Mouse (Mus musculus): ENCODE measurements around the gene Galm. TPM values are rescaled to one million over a fixed set of nuclear protein-coding genes. Genes with fewer than 3 reads are reported as not detected.

Gene Galm
- polyA plus RNA-seq, 1 experiment: 3.7 TPM

DNA sequence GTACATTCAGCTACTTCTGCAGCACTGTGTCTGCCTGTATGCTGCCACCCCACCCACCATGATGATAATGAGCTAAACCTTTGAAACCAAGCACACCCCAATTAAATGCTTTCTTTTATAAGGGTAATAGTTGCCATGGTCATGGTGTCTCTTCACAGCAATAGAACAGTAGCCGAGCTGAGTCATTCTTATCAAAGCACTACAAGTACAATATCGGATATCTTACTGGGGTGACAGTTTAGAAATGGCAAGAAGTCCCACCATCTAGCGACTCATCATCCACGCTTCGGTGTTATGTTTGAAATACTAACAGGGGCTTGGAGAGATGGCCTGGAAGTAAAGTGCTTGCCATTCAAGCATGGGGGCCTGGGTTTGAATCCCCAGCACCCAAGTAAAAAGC lies 106.6 kb downstream of the Galm start:
- Histone ChIP-seq H3K36me3 (ENCODE audit: control insufficient read depth, insufficient read depth) (peaks cover 17% of the 10 kb centered on the region), H3K27me3 (ENCODE audit: control insufficient read depth, insufficient read depth, insufficient read length) (no peaks in the 10 kb centered on the region), H3K4me3 (ENCODE audit: insufficient read depth, poor library complexity, severe bottlenecking) (no peak overlapping the region), H3ac (ENCODE audit: control insufficient read depth, insufficient read length, low read depth) (no peak overlapping the region), H3K79me2 (ENCODE audit: control insufficient read depth, insufficient read depth) (no peaks in the 10 kb centered on the region), H3K79me3 (ENCODE audit: low read depth) (no peaks in the 10 kb centered on the region)
- no peak for TF ChIP-seq FOSL1 (IDR thresholded peaks at IDR 0.05; ENCODE audit: insufficient read depth, low read length, poor library complexity, severe bottlenecking)
- TF ChIP-seq MAX (IDR thresholded peaks at IDR 0.05): no peak
- TF ChIP-seq CTCF (IDR thresholded peaks at IDR 0.05; ENCODE audit: control insufficient read depth, insufficient read depth, insufficient read length): no peak
- TF ChIP-seq CEBPB (IDR thresholded peaks at IDR 0.05; ENCODE audit: low read depth): no peak
- no peak for TF ChIP-seq USF1 (IDR thresholded peaks at IDR 0.05; ENCODE audit: low read depth)
- TF ChIP-seq MYOG (IDR thresholded peaks at IDR 0.05; ENCODE audit: control insufficient read depth, extremely low read depth, insufficient read length): no peak
- TF ChIP-seq MYOD1 (IDR thresholded peaks at IDR 0.05; ENCODE audit: control insufficient read depth, insufficient read length, low read depth): no peak

DNA sequence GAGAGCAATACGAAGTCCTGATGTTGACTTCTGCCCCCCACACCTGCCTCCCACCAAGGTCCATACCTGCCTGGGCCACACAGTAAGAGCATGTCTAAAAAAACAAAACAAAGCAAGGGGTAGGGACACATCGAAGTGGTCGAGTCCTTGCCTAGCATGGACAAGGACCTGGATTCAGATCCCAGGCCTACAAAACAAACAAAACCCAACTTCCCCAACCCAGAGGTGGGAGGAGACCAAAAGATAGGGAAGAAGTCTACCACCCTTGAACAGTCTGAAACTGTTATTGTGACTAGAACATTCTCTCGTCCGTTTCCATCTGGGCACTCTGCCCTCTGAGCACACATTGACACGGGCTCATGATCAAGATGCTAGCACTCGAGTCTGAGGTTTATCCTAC lies 107.1 kb downstream of the Galm start:
- Histone ChIP-seq H3K79me2 (ENCODE audit: control insufficient read depth, insufficient read depth) (no peaks in the 10 kb centered on the region), H3K27me3 (ENCODE audit: control insufficient read depth, insufficient read depth, insufficient read length) (no peaks in the 10 kb centered on the region), H3K4me3 (ENCODE audit: insufficient read depth, poor library complexity, severe bottlenecking) (no peak overlapping the region), H3ac (ENCODE audit: control insufficient read depth, insufficient read length, low read depth) (no peak overlapping the region), H3K36me3 (ENCODE audit: control insufficient read depth, insufficient read depth) (peaks cover 20% of the 10 kb centered on the region), H3K79me3 (ENCODE audit: low read depth) (no peaks in the 10 kb centered on the region)
- no peak for TF ChIP-seq USF1 (IDR thresholded peaks at IDR 0.05; ENCODE audit: low read depth)
- TF ChIP-seq FOSL1 (IDR thresholded peaks at IDR 0.05; ENCODE audit: insufficient read depth, low read length, poor library complexity, severe bottlenecking): no peak
- no peak for TF ChIP-seq MAX (IDR thresholded peaks at IDR 0.05)
- TF ChIP-seq MYOG (IDR thresholded peaks at IDR 0.05; ENCODE audit: control insufficient read depth, extremely low read depth, insufficient read length): no peak
- TF ChIP-seq CEBPB (IDR thresholded peaks at IDR 0.05; ENCODE audit: low read depth): no peak
- no peak for TF ChIP-seq MYOD1 (IDR thresholded peaks at IDR 0.05; ENCODE audit: control insufficient read depth, insufficient read length, low read depth)
- TF ChIP-seq CTCF (IDR thresholded peaks at IDR 0.05; ENCODE audit: control insufficient read depth, insufficient read depth, insufficient read length): no peak

Other genes with a start within 250 kb of the Galm start
- 11.8 TPM for gene Atl2, start 231.3 kb upstream of the Galm start, polyA plus RNA-seq (2012; fragmentation: generic; extraction: Trizol)
- gene Hnrnpll, start 65.1 kb upstream of the Galm start, polyA plus RNA-seq (2012; fragmentation: generic; extraction: Trizol): 33.8 TPM
- 228 TPM for gene Srsf7, start 79.8 kb downstream of the Galm start, polyA plus RNA-seq (2012; fragmentation: generic; extraction: Trizol)
- 0.01 TPM for gene Ttc39d, start 80.0 kb downstream of the Galm start, polyA plus RNA-seq (2012; fragmentation: generic; extraction: Trizol)
- 28.4 TPM for gene Gemin6, start 97.0 kb downstream of the Galm start, polyA plus RNA-seq (2012; fragmentation: generic; extraction: Trizol)
- 12.4 TPM for gene Morn2, start 162.7 kb downstream of the Galm start, polyA plus RNA-seq (2012; fragmentation: generic; extraction: Trizol)
- 6.1 TPM for gene Dhx57, start 163.0 kb downstream of the Galm start, polyA plus RNA-seq (2012; fragmentation: generic; extraction: Trizol)
- not detected for gene Arhgef33, start 179.9 kb downstream of the Galm start, polyA plus RNA-seq (2012; fragmentation: generic; extraction: Trizol)
- gene Gm10190, start 246.1 kb downstream of the Galm start, polyA plus RNA-seq (2012; fragmentation: generic; extraction: Trizol): not detected